Mouse (Mus musculus) hindbrain, embryonic 15.5 days (tissue): Measurements from ENCODE around the gene Cxcr2. TPM values are rescaled to one million over a fixed set of nuclear protein-coding genes. Genes with fewer than 3 reads are reported as not detected.

ENCODE experiments used
- ATAC-seq: fragments of 200-750 bp; cut with Nextera tagmentation; 2 replicates; pipeline ENCODE4 v1.8.0; 2017; ENCODE audit warnings: low read depth, moderate number of reproducible peaks, moderate TSS enrichment; ENCODE audit not compliant: low FRiP score
- H3K27ac ChIP-seq: fragments of 300-500 bp; sonication (generic); replicated peaks from 2 replicates; pipeline ENCODE4 v1.5.1; 2015; ENCODE audit warnings: mild to moderate bottlenecking, inconsistent platforms
- H3K27me3 ChIP-seq: fragments of 300-500 bp; sonication (generic); 2 replicates; pipeline ENCODE4 v1.6.1; 2015; ENCODE audit warnings: control low read depth, inconsistent platforms
- H3K36me3 ChIP-seq: fragments of 300-500 bp; sonication (generic); 2 replicates; pipeline ENCODE4 v1.6.1; 2015; ENCODE audit warnings: control low read depth, inconsistent platforms
- H3K4me1 ChIP-seq: fragments of 300-500 bp; sonication (generic); replicated peaks from 2 replicates; pipeline ENCODE4 v1.6.1; 2015; ENCODE audit warnings: control low read depth, inconsistent platforms
- H3K4me2 ChIP-seq: fragments of 300-500 bp; sonication (generic); 2 replicates; pipeline ENCODE4 v1.6.1; 2015; ENCODE audit warnings: moderate library complexity, mild to moderate bottlenecking, inconsistent platforms
- H3K4me3 ChIP-seq: fragments of 300-500 bp; sonication (generic); 2 replicates; pipeline ENCODE4 v1.5.1; 2015; ENCODE audit warnings: mild to moderate bottlenecking, inconsistent platforms
- H3K9ac ChIP-seq: fragments of 300-500 bp; sonication (generic); 2 replicates; pipeline ENCODE4 v1.6.1; 2015; ENCODE audit warnings: inconsistent platforms
- H3K9me3 ChIP-seq: fragments of 300-500 bp; sonication (generic); 2 replicates; pipeline ENCODE4 v1.6.1; 2016; ENCODE audit warnings: control low read depth, inconsistent platforms
- WGBS: fragments of 180-500 bp; shearing (Covaris S2); methylation state at CpG from one replicate; pipeline ENCODE4 v1.1.7; 2015; 5-methylcytosine and 5-hydroxymethylcytosine counted together
- polyA plus RNA-seq: library from polyadenylated mRNA; unstranded; fragments of >200 nt; fragmentation: Nextera tagmentation; extraction: Ambion mirVana; gene quantifications from 2 replicates; pipeline ENCODE4 v1.2.1, GENCODE M21; 2015

Gene Cxcr2
- 0.05 and 0.12 TPM in 2 replicates for polyA plus RNA-seq

DNA sequence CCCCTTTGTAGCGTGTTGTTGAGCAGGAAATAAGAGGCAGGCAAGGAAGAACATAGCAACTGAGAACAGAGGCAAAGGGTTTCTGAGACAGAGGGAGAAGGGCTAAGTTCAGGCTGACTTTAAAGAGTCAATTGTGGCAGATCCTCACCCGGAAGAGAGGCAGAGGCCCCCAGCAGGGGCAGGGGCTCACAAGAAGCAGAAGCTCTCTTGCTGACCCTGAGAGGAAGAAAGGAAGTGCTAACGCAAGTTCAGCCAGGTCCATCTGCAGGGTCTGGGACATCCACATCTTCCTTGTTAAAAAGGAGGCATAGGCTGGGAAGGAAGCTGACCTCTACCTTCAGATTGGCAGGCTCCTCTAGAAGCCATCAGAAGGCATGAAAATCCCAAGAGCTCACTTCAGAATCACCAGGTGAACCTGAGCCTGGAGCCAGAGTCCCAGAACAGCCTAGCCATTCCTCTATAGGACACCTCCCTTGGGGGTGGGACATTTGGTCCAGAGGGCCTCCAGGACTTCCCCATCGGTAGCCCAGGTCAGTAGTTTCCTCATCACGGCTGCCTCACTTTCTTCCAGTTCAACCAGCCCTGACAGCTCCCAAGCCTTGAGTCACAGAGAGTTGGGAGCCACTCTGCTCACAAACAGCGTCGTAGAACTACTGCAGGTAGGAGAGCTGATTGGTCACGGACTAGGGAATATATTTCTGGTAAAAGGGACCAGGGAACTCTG lies at the start of gene Cxcr2:
Gene Cxcr2 (plus strand): TSS at position 529 of the 724 bp plus-strand sequence.
- Histone ChIP-seq H3K27ac (no peak within 1 kb of the TSS), H3K4me3 (no peak within 1 kb of the TSS), H3K4me2 (no peak within 1 kb of the TSS), H3K9me3 (no peaks in the 10 kb centered on the region), H3K9ac (no peak within 1 kb of the TSS), H3K4me1 (no peaks in the 10 kb centered on the region), H3K36me3 (no peaks in the 10 kb centered on the region), H3K27me3 (no peaks in the 10 kb centered on the region)
- ATAC-seq, result no peak
- WGBS, result 76% methylated on average over 8 of the region's 8 CpGs

DNA sequence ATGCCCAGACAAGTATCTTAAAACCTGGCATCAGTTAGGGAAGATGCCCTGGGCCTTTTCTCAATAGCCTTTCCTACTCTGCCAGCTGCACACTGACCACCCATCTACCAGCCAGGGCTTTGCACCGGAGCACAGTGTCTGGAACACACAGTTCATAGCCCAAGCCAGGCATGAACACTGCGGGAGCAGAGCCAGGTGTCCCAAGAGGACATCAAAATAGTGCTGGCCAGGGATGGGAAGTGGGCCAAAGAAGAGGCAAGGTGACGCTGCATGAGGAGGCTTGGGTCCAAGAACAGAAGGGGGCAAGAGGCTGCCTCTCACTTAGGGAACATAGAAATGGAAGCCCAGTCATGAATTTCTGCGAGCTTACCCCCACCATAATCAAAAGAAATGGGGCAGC lies 48.1 kb upstream of the Cxcr2 start:
- Histone ChIP-seq H3K9ac (no peak overlapping the region), H3K4me3 (no peak overlapping the region), H3K27ac (no peak overlapping the region), H3K4me1 (peaks cover 44% of the 10 kb centered on the region), H3K4me2 (no peak overlapping the region), H3K9me3 (no peaks in the 10 kb centered on the region), H3K27me3 (no peaks in the 10 kb centered on the region; the same call in 1 of the 2 replicates), H3K36me3 (no peaks in the 10 kb centered on the region)
- 70% methylated on average over 4 of the region's 4 CpGs for WGBS
- ATAC-seq, result no peak

DNA sequence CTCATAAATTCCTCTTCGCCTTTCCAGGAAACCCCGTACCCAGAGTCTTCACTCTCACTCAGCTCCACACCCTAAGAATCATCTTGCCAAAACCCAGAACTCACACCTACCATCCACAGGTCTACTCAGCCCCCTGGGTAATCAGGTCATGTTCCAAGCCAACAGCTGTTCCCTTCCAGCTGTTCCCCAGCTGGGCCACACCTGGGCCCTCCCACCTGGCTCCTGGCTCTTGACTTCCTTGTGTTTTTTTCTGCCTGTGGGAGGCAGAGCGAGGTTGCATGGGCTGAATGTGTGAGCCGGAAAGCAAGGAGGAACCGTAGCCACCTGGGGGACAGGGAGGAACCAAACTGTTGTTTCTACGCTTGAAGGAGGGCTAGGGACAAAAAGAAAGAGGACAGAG lies 47.6 kb upstream of the Cxcr2 start:
- H3K4me2 ChIP-seq, result no peak overlapping the region
- ATAC-seq, result no peak
- H3K9me3 ChIP-seq, result no peaks in the 10 kb centered on the region
- H3K27me3 ChIP-seq, result no peaks in the 10 kb centered on the region
- WGBS, result 76% methylated on average over 6 of the region's 6 CpGs
- H3K4me3 ChIP-seq, result no peak overlapping the region
- H3K9ac ChIP-seq, result no peak overlapping the region
- H3K4me1 ChIP-seq, result peaks cover 50% of the 10 kb centered on the region
- H3K36me3 ChIP-seq, result no peaks in the 10 kb centered on the region
- no peak overlapping the region for H3K27ac ChIP-seq

DNA sequence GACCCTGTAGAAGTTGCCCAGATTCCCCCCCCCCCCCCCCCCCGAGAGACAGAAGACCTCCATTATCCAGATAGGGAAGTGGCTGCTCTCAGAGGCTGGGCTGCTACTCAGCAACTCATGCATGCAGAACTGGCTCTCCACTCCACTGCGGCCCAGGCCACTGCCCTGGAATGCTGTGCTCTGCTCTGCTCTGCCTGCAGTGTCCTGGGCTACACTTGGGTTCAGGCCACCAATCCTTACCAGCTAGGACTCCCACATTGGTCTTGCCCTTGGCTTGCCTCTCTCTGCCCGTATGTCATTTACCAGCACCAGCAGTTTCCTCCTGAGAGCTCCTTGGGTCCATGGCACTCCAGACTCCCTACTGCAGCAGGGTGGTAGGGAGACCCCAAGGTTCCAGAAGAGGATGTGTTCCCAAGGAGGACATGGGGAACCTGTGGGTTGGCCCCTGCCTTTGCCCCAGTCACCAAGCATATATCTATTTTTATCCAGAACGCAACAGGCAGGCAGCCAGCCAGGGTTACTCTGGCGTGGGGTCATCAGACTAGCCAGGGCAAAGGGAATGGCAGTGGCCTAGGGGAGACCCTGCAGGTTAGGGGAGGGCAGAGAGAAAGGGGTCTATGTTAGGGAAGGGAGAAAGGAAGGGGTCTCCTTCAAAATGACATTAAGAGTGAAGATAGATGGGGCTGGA lies 45.7 kb upstream of the Cxcr2 start:
- no peak for ATAC-seq
- H3K27ac ChIP-seq, result no peak overlapping the region
- no peaks in the 10 kb centered on the region for H3K27me3 ChIP-seq
- H3K9me3 ChIP-seq, result no peaks in the 10 kb centered on the region
- H3K4me1 ChIP-seq, result peaks cover 56% of the 10 kb centered on the region
- no peak overlapping the region for H3K4me3 ChIP-seq
- H3K36me3 ChIP-seq, result no peaks in the 10 kb centered on the region
- 70% methylated on average over 4 of the region's 5 CpGs for WGBS
- H3K9ac ChIP-seq, result no peak overlapping the region
- no peak overlapping the region for H3K4me2 ChIP-seq

DNA sequence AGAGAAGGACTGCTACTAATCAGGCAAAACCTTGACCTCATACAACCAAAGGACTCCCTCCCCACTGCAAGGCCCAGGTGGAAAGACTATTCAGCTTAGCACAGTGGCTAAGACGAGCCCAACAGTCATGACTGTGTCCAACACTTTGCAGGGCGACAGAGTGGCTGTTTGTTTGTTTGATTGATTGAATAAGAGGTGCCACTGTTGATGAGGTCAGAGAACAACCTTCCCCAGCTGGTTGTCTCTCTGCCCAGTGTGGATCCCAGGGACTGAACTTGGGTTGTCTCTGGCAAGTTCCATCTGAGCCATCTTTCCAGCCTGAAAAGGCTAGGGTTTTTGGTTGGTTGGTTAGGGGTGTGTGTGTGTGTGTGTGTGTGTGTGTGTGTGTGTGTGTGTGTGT lies 44.1 kb upstream of the Cxcr2 start:
- H3K36me3 ChIP-seq, result no peaks in the 10 kb centered on the region
- no peak overlapping the region for H3K27ac ChIP-seq
- peaks cover 42% of the 10 kb centered on the region for H3K4me1 ChIP-seq
- WGBS, result 35% methylated on average over 2 of the region's 2 CpGs
- ATAC-seq, result no peak
- no peaks in the 10 kb centered on the region for H3K9me3 ChIP-seq
- no peak overlapping the region for H3K4me3 ChIP-seq
- no peaks in the 10 kb centered on the region for H3K27me3 ChIP-seq
- H3K9ac ChIP-seq, result no peak overlapping the region
- H3K4me2 ChIP-seq, result no peak overlapping the region

DNA sequence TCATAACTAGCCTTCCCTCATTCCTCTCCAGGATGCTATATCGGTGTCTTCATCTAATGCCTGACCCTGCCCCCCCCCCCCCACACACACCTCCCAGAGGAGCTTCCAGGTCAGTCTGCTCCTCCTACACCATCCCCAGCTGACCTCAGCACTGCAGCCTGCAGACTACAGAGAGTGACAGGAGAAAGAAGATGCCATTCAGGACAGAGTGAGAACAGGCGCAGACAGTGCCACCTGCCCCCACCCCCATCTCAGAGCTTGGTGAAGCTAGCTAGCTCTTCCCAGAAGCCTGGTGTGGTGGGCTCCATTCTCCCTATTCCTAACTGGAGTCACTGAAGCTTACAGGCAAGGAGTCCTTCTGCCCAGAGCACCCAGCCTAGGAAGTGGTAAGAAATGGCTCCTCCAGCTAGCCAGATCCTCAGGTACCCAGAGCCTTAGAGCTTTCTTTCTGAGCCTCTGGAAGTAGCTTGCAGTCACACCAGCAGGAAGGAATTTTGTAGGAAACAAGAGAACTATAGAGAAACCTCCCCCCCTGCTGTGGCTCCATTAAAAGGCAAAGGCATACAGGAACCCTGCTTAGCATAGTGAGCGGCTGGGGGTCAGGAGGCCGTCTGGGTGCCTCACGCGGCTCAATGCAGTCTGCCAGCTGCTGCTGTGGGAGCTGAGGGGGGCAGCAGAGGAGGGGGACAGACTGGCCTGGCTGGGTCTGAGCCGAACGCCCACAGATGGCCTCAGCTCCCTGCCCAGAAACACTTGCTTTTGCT lies 42.7 kb upstream of the Cxcr2 start:
- Histone ChIP-seq H3K4me1 (peaks cover 32% of the 10 kb centered on the region), H3K4me3 (no peak overlapping the region), H3K27me3 (no peaks in the 10 kb centered on the region), H3K9ac (no peak overlapping the region), H3K4me2 (0 out of 2 replicates have a peak overlapping the region, but pooled peaks have one; percentile 9), H3K27ac (peak overlapping the region; percentile 75), H3K36me3 (no peaks in the 10 kb centered on the region), H3K9me3 (no peaks in the 10 kb centered on the region)
- ATAC-seq, result peak; percentile 89
- WGBS, result 10% methylated on average over 8 of the region's 8 CpGs

DNA sequence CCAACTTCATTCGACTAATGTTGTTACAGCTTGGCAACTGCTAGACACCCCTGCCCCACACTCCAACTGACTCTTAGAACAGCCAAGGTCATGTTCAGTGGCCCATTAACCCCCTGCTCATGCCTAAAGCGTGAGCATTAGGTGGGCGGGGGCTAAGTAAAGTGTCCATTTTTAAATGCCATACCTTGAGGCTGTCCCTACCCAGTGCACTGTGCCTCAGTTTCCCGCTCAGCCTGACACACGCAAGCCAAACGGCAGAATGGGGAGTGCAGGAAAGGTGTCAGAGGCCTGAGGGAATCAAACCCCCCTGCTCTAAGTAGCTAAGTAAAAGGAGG lies 42.1 kb upstream of the Cxcr2 start:
- H3K27ac ChIP-seq, result peak overlapping the region; percentile 75; the same call in 1 of the 2 replicates
- WGBS, result 11% methylated on average over 6 of the region's 6 CpGs
- H3K4me3 ChIP-seq, result no peak overlapping the region

DNA sequence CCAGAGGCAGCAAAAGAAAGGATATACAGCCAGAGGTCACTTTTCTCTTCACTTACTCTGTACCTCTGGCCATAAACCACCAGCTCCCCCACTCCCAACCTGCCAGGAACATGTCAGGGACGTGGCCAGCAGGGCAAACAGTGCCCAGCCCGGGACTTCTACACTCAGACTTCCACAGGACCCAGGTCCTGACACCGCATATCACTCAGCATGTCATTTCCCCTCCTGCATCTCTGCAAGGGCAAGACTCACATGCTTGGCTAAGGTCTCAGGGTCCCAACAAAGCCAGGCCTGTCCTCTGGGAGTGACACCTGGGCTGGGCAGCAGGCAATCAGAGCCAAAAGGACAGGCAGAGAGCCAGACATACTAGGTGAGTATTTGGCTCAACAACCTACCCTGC lies 40.7 kb upstream of the Cxcr2 start:
- no peak overlapping the region for H3K27ac ChIP-seq
- H3K36me3 ChIP-seq, result no peaks in the 10 kb centered on the region
- no peaks in the 10 kb centered on the region for H3K27me3 ChIP-seq
- H3K4me2 ChIP-seq, result no peak overlapping the region
- H3K9ac ChIP-seq, result no peak overlapping the region
- no peak for ATAC-seq
- H3K4me3 ChIP-seq, result no peak overlapping the region
- H3K9me3 ChIP-seq, result no peaks in the 10 kb centered on the region
- 54% methylated on average over 3 of the region's 3 CpGs for WGBS
- H3K4me1 ChIP-seq, result peaks cover 32% of the 10 kb centered on the region

More for the DNA sequence above, 42.1 kb upstream of the Cxcr2 start:
- peaks cover 32% of the 10 kb centered on the region for H3K4me1 ChIP-seq
- no peak for ATAC-seq
- H3K9me3 ChIP-seq, result no peaks in the 10 kb centered on the region
- no peaks in the 10 kb centered on the region for H3K27me3 ChIP-seq
- H3K9ac ChIP-seq, result no peak overlapping the region
- H3K36me3 ChIP-seq, result no peaks in the 10 kb centered on the region
- H3K4me2 ChIP-seq, result 0 out of 2 replicates have a peak overlapping the region, but pooled peaks have one; percentile 9

DNA sequence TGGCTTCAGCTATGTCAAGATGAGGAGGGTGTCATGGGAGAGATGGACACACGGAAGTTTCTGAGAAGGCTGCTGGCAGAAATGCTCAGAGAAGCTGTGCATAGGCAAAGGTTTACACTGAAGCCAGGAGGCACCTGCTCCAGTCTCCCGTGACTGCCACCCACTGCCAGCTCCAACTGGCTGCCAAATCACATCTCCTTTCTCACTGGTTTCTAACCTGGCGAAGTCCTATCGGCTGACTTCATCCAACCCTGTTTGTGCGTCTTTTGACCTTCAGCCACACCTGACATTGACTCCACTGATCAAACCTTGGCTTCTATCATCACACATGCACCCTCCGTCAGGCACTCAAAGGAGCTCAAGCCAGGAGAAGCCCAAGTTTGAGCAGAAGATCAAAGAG lies 35.9 kb upstream of the Cxcr2 start:
- Histone ChIP-seq H3K4me1 (peaks cover 17% of the 10 kb centered on the region), H3K4me3 (no peak overlapping the region), H3K27me3 (peaks cover 6% of the 10 kb centered on the region), H3K9me3 (no peaks in the 10 kb centered on the region), H3K27ac (no peak overlapping the region), H3K9ac (no peak overlapping the region), H3K4me2 (no peak overlapping the region), H3K36me3 (no peaks in the 10 kb centered on the region)
- WGBS, result 87% methylated on average over 6 of the region's 6 CpGs
- ATAC-seq, result no peak

DNA sequence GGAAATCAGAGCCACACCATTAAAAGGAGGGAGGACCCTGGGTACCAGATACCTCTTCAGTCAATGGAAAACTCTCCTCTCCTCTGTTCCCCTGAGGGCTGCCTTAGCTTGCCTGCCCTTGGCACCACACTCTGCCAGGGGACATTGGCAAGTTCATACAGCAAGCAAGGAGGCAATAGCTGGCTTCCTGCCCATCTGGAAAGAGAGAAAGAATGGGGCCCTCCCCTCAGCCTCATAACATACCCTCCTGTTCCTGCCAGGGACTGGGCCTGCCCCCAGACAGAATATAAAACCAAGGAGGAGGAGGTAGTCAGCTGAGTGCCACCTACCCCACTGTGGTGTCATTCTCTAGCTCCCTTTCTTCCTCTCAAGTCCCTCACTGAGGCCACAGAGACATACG lies 34.7 kb upstream of the Cxcr2 start:
- no peaks in the 10 kb centered on the region for H3K36me3 ChIP-seq
- ATAC-seq, result peak; percentile 53; the same call in 1 of the 2 replicates

DNA sequence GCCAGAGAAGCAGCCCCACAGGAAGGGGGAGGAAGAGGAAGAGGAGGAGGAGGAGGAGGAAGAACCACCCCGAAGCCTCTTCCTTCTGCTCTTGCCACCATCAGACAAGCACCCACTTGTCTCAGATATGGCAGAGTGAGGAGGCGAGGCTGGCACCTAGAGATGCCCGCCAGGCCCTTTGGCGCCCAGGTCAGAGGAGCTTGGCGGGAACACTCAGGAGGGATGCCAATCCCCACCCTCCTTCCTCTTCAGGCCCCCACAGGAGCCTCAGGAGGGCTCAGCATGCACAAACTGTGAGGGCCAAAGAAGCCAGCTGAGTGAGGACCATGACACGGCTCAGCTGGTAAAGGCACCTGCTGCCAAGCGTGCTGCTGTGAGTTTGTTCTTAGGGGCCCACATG lies 32.7 kb upstream of the Cxcr2 start:
- Histone ChIP-seq H3K36me3 (no peaks in the 10 kb centered on the region), H3K27me3 (peaks cover 20% of the 10 kb centered on the region), H3K4me1 (peaks cover 25% of the 10 kb centered on the region), H3K9me3 (no peaks in the 10 kb centered on the region), H3K27ac (no peak overlapping the region), H3K9ac (no peak overlapping the region), H3K4me2 (no peak overlapping the region), H3K4me3 (no peak overlapping the region)
- ATAC-seq, result no peak
- WGBS, result 79% methylated on average over 7 of the region's 7 CpGs

More for the DNA sequence above, 34.7 kb upstream of the Cxcr2 start:
- Histone ChIP-seq H3K27me3 (peaks cover 16% of the 10 kb centered on the region), H3K27ac (no peak overlapping the region), H3K9ac (no peak overlapping the region), H3K4me2 (no peak overlapping the region), H3K4me1 (peaks cover 15% of the 10 kb centered on the region), H3K4me3 (no peak overlapping the region), H3K9me3 (no peaks in the 10 kb centered on the region)
- WGBS, result 44% methylated on average over 1 of the region's 1 CpGs
